Mouse (Mus musculus): ENCODE results near the gene Med29. TPM values are rescaled to one million over a fixed set of nuclear protein-coding genes. Genes with fewer than 3 reads are reported as not detected.

Med29 gene
- polyA plus RNA-seq (2012; rRNA removed), result 49.8 and 58.9 TPM in 2 replicates

- DNase-seq (ENCODE audit: low read depth), result peak; percentile 98
These were observed at the start of gene Med29, which contains the start of gene Paf1 for GRCm38 (mm10) chr7:28392429-28393271. Gene Med29 (minus strand): TSS chr7:28392708. Gene Paf1 (plus strand): TSS chr7:28392951.

DNA sequence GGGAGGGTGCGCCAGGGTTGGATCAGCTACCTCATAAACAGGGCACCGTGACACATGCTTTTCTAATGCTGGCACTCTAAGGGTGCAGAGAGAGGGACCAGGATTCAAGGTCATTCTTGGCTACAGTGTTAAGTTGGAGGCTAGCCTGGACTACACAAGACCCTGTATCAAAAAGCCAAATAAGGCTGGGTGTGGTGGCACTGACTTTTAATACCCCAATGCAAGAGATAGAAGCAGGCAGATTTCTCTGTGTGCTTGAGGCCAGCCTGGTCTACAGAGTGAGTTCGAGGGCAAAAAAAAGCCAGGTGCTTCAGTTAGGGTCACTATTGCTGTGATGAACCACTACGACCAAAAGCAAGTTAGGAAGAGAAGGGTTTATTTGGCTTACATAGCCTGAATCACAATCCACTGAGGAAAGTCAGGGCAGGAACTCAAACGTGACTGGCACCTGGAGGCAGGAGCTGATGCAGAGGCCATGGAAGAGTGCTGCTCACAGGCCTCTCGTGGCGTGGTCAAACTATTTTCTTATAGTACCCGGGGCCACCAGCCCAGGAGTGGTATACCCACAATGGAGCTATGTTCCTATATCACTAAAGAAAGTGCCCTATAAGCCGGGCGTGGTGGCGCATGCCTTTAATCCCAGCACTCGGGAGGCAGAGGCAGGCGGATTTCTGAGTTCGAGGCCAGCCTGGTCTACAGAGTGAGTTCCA, 49.4 kb upstream of the Med29 start:
- DNase-seq (ENCODE audit: low read depth), result no peak

DNA sequence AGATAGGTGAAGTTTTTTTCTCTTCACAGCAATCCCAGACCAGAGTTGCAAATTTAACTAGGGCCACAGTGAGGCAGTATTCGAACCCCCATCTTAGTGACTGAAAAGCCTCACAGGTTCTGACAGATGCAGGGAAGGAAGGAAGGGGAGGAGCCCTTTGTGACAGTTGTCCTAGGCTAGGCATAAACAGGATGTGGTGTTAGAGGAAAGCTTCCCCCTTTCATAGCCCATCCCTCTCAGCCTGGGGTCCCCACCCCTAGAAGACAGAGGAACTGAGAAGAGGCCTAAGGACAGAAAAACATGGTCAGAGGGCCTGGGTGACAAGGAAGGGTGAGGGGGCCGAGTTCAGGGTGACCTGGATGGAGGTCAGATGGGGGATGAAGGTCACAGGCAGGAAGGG, 48.2 kb upstream of the Med29 start:
- DNase-seq (ENCODE audit: low read depth), result no peak

DNA sequence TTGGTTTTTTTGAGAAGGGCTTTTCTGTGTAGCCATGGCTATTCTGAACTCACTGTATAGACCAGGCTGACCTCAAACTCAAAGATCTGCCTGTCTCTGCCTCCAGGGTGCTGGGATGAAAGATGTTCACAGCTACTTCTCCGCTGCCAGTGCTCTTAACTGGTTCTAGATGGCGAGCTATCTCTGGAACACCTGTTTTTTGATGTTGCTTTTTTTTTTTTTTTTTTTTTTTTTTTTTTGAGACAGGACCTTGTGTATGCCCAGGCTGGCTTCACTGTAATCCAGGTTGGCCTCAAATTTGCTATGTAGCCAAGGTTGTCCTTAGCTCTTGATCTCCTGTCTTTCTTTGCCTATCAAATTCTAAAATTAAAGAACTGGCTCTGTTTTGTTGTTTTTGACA, 46.3 kb upstream of the Med29 start:
- no peak for DNase-seq (ENCODE audit: low read depth)

GRCm38 (mm10) chr7:28437964-28438363, 45.5 kb upstream of the Med29 start:
- no peak for DNase-seq (ENCODE audit: low read depth)

GRCm38 (mm10) chr7:28436932-28437570, 44.5 kb upstream of the Med29 start, which contains the start of gene Gmfg:
Gene Gmfg (plus strand): TSS chr7:28437447.
- peak; percentile 47 for DNase-seq (ENCODE audit: low read depth)

DNA sequence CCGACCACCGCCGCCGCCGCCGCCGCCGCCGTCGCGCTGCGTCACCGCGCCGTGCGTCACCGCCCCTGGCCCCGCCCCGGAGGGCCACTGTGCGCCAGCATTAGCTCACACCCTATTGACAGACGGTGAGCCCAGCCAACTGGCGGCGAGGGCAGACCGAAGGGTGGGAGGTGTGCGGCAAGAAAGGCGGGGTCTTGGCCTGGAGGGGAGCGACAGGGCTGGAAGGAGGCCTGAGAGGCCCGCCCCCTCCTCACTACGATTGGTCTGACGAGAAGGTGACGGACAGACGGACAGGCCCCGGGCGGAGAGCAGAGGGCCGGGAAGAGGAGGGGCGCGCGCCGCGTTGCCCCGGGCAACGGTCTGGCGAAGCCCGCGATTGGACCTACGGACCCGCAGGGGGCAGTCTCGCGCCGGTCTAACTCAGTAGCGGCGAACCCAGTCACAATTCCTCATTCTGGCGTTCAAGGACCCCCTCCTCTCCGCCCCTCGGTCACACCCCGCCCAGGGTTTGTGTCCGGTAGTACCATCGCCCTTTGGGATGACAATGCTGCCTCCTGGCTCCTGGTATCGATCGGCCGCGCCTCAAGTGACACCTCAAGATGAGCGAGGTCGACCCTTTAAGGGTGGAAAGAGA, 43.9 kb upstream of the Med29 start:
- DNase-seq (ENCODE audit: low read depth), result peak; percentile 89

GRCm38 (mm10) chr7:28435660-28436259, 43.3 kb upstream of the Med29 start:
- no peak for DNase-seq (ENCODE audit: low read depth)

- DNase-seq (ENCODE audit: low read depth), result no peak
These were observed 39.7 kb upstream of the Med29 start for GRCm38 (mm10) chr7:28432252-28432651.

- DNase-seq (ENCODE audit: low read depth), result no peak
These were observed 38.0 kb upstream of the Med29 start for GRCm38 (mm10) chr7:28430512-28430911.

- no peak for DNase-seq (ENCODE audit: low read depth)
These were observed 35.2 kb upstream of the Med29 start for GRCm38 (mm10) chr7:28427738-28428137.

DNA sequence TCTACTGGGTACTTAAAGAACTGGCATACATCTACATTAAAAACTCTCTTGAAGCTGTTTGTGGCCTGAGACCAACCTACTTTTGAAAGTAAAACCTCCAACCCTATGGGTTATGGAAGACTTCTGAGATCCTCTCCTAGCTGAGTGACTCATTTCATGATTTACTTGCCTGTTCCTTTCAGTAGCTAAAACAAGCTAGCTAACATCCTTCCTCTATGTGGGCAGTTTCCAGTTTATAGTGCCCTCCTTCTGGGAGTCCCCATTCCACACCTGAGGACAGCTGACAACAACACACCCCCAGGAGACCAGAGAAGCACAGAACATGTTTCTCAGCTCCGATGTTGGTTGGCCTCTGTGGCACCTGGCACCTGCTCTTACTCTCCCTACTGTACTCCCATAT, 30.5 kb upstream of the Med29 start:
- no peak for DNase-seq (ENCODE audit: low read depth)

DNA sequence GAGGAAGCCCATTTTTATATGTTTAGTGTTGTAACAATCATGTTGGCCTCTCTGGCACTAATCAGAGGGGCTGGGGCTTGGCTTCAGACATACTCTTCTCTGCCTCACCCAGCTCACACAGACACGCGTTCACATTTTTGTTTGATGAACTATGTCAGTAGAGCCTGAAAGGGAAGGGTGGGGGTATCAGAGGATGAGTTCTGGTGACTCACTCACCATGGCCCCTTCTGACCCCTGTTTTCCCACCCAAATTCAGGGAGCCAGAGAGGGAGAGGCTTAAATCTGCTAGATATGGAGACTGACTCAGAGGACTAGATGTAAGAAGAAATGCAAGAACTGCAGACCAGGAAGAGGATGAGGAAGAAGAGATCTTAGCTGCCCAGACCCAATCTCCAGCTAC, 26.9 kb upstream of the Med29 start:
- DNase-seq (ENCODE audit: low read depth), result no peak

GRCm38 (mm10) chr7:28418096-28418670, 25.7 kb upstream of the Med29 start:
- no peak for DNase-seq (ENCODE audit: low read depth)

- DNase-seq (ENCODE audit: low read depth), result no peak
These were observed 24.9 kb upstream of the Med29 start for GRCm38 (mm10) chr7:28417368-28417767.

DNA sequence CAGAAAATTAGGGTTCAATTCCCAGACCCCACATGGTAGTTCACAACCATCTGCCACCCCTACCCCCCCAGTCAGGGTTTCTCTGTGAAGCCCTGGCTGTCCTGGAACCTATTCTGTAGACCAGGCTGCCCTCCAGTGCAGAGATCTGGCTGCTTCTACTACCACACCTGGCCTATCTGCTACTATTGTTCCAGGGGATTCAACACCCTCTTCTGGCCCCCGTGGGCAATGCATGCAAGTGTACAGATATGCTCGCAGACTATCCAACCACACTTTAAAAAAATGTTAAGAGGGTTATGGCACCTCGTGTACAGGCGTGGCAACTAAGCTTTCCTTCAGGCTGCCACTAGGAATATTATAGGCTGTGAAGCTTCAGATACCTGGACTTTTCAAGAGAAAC, 20.3 kb upstream of the Med29 start:
- DNase-seq (ENCODE audit: low read depth), result no peak

GRCm38 (mm10) chr7:28410841-28411475, 18.4 kb upstream of the Med29 start:
- DNase-seq (ENCODE audit: low read depth), result peak; percentile 75

GRCm38 (mm10) chr7:28401942-28402341, 9.4 kb upstream of the Med29 start:
- DNase-seq (ENCODE audit: low read depth), result peak; percentile 52

DNA sequence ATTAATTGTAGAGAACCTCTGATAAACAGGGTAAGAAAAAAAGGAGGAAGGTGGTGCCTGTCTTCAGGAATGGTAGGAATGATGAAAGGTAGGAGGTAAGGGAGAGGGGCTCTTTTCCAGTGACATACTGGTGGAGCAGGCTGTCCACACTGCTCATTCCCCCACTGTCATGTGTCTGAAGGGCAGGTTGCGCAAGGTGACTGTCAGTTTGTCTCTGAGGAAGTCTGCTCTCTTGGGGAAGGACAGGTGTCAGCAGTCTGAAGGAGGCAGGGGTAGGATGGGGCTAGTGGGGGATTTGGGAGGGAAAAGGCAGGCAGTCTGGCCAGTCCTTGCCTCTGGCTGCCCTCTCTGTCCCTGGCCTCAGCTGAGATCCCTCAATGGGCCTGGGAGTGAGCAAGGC, 8.5 kb upstream of the Med29 start:
- no peak for DNase-seq (ENCODE audit: low read depth)

GRCm38 (mm10) chr7:28398696-28399340, 6.3 kb upstream of the Med29 start:
- DNase-seq (ENCODE audit: low read depth), result no peak

All from gonadal fat pad, adult 2 months (tissue).